Mouse (Mus musculus): Measurements from ENCODE around the gene Melk. TPM values are rescaled to one million over a fixed set of nuclear protein-coding genes. Genes with fewer than 3 reads are reported as not detected.

The Melk gene
- polyA plus RNA-seq, 1 experiment from 2014 or later, result 28.0 TPM

DNA sequence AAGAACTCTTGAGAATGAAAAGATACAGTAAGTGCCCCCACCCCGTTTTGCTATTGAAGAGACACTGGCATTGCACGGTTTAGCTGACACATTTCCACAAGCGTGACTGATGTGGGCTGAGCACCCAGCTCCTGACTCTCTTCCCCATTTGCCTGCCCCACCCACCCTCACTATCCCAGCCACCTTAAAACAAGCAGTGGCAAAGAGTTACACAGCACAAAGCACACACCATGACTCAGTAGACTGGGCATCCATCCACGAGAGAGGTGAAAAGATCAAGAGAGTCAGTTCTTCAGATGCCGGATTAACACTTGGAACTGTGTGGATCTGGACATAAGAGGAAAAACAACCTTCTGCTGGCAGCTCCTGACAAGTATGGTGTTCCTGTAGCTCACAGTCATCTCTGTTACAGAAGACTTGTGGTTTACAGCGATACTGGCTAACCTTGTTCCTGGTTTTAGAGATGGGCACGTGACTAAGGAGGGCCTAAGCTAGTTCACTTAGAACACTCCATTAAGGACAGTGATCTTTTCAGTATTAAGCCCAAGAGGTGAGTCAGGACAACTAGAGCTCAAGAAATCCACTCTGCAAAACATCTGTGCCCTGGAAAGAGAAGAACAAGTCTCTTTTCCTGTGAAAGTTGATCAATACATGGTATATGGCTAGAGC, 18.9 kb upstream of the Melk start:
- ATAC-seq, result no peak
- Histone ChIP-seq H3K4me3 (no peak overlapping the region), H3K4me2 (no peak overlapping the region), H3K9me3 (replicated peaks) (no peaks in the 10 kb centered on the region), H3K27me3 (replicated peaks) (no peaks in the 10 kb centered on the region), H3K9ac (no peak overlapping the region), H3K36me3 (no peaks in the 10 kb centered on the region), H3K4me1 (no peaks in the 10 kb centered on the region), H3K27ac (no peak overlapping the region)
- WGBS (ENCODE audit: insufficient replicate concordance), result 63% methylated on average over 7 of the region's 7 CpGs

DNA sequence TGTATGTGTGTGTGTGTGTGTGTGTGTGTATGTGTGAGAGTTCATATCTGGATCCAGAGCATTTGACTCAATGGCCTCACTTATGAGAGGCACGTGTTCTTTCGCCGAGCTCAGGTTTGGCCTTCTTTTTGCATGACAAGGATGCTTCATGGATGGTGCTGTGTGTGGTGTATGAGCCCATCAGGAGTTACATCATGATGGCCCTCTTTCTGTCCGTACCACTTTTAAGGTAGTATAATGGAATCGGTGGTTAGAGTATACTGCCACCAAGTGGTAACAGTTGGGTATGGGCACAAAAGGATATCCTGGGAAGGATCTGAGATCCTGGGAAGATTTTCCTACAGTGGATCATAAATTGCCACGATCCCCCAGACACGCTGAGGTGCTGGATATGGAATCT, 8.1 kb upstream of the Melk start:
- Histone ChIP-seq H3K9me3 (replicated peaks) (no peaks in the 10 kb centered on the region), H3K4me2 (no peak overlapping the region), H3K27me3 (replicated peaks) (no peaks in the 10 kb centered on the region), H3K4me3 (no peak overlapping the region), H3K4me1 (no peaks in the 10 kb centered on the region), H3K27ac (no peak overlapping the region), H3K9ac (no peak overlapping the region), H3K36me3 (no peaks in the 10 kb centered on the region)
- no peak; the same call in 1 of the 2 replicates for ATAC-seq
- 14% methylated on average over 7 of the region's 7 CpGs for WGBS (ENCODE audit: insufficient replicate concordance)

DNA sequence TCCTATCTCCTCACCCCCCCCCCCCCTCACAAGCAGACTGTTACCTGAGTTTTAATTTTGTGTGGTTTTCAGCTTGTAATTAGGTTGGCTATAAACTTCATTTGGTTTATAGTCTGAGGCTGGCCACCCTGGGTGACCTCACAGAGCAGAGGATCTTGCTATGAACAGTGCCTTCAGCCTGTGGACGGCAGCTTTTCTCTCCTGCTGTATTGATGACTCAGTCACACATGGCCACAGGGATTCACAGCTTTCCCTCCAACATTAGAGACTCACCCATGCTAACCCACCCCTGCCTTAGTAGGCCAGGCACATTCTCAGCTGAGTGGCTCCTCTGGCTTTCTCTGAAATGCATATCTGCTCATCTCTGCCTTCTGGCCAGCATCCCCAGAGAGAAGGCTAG, 4.8 kb upstream of the Melk start:
- Histone ChIP-seq H3K4me1 (no peaks in the 10 kb centered on the region), H3K4me2 (no peak overlapping the region), H3K27me3 (replicated peaks) (no peaks in the 10 kb centered on the region), H3K9ac (no peak overlapping the region), H3K9me3 (replicated peaks) (no peaks in the 10 kb centered on the region), H3K27ac (no peak overlapping the region), H3K36me3 (no peaks in the 10 kb centered on the region), H3K4me3 (no peak overlapping the region)
- ATAC-seq, result no peak
- 52% methylated on average over 1 of the region's 1 CpGs for WGBS (ENCODE audit: insufficient replicate concordance)

DNA sequence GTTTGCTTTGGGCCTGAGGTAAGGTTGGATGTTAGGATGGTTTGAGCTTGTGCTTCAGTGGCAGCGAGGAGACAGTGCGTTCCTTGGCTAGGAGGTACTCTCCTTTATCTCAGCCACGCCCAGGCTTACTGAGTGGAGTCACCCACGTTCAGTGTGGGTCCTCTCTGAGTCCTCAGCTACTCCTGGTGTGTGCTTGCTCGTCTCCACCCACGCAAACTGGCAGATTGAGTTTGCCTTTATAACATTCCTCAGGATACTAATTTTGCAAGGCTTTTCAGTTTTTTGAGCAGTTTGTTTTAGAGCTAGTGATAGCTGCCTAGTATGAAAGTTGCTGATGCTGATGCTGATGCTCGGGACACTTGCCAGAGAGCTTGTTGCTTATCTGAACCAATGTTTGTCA, 5.9 kb downstream of the Melk start:
- Histone ChIP-seq H3K9ac (no peak overlapping the region), H3K4me3 (no peak overlapping the region), H3K27me3 (replicated peaks) (no peaks in the 10 kb centered on the region), H3K27ac (no peak overlapping the region), H3K4me1 (peaks cover 21% of the 10 kb centered on the region), H3K4me2 (no peak overlapping the region), H3K9me3 (replicated peaks) (no peaks in the 10 kb centered on the region), H3K36me3 (peaks cover 65% of the 10 kb centered on the region)
- 63% methylated on average over 7 of the region's 7 CpGs for WGBS (ENCODE audit: insufficient replicate concordance)
- no peak for ATAC-seq

DNA sequence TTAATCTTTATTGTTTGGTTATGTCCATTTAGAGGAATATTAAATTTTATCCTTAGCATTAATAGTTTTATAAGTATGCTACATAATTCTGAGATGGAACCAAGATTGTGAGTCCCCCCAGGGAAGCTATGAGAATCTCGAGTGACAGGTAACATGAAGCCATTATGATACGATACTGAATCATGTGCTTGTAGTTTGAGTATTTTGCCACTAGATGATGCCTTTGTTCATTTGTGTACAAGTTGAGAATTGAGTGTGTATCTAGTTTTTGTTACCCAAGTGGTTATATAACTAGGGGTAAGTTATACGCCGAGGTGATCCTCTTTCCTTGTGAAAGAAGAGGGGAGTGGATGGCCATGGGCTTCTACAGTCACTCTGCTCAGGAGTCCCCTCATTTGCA, 9.8 kb downstream of the Melk start:
- H3K36me3 ChIP-seq, result peaks cover 86% of the 10 kb centered on the region
- H3K4me2 ChIP-seq, result no peak overlapping the region
- H3K27ac ChIP-seq, result no peak overlapping the region
- H3K4me3 ChIP-seq, result no peak overlapping the region
- no peaks in the 10 kb centered on the region for H3K27me3 ChIP-seq (replicated peaks)
- no peaks in the 10 kb centered on the region for H3K9me3 ChIP-seq (replicated peaks)
- no peak for ATAC-seq
- WGBS (ENCODE audit: insufficient replicate concordance), result 84% methylated on average over 4 of the region's 4 CpGs
- no peak overlapping the region for H3K9ac ChIP-seq
- peaks cover 8% of the 10 kb centered on the region for H3K4me1 ChIP-seq

DNA sequence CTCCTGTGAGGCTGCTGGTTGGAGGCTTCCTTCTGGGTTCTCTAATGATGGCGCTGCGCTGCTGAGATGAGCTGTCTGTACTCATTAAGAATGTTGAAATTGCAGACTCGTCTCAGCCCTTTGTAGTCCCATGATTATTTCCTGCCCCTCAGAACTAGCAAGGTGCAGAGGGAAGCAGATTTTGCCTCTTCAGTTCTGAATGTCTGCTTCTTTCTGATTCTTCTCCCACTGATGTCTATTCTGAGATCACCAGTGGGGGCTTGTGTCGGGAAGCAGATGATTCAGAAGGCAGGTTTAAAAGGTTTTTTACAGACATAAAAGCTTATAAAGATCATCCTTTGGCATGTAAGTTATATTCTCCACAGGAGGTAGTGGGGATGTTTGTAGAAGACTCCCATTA, 10.2 kb downstream of the Melk start:
- no peak overlapping the region for H3K27ac ChIP-seq
- 89% methylated on average over 4 of the region's 4 CpGs for WGBS (ENCODE audit: insufficient replicate concordance)
- H3K36me3 ChIP-seq, result peaks cover 82% of the 10 kb centered on the region
- H3K4me3 ChIP-seq, result no peak overlapping the region
- H3K9ac ChIP-seq, result no peak overlapping the region
- peaks cover 8% of the 10 kb centered on the region for H3K4me1 ChIP-seq
- no peaks in the 10 kb centered on the region for H3K27me3 ChIP-seq (replicated peaks)
- H3K9me3 ChIP-seq (replicated peaks), result no peaks in the 10 kb centered on the region
- ATAC-seq, result no peak
- no peak overlapping the region for H3K4me2 ChIP-seq

DNA sequence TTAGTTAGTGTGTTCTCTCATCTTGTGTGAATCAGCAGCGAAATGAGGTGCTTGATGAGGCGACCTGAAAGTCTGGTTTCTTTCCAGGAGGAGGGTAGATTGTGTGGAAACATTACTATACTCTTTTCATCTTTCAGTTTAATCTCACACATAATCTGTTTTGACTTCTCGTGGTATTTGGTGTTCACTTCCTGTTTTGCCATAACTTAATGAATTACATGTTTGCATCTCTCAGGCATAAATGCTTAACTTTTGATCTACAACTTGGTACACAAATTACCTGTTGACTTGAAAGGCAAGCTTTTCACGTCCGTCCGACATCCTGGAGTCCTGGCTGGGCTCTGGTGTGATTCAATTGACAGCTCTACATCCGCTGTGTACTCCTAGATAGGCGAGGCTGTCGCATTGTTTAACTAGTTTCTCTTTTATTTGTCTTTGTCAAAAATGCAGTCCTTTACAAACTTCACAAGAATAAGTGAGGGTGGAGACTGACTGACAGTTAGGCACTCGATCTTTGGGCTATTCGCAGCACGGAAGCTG, 15.7 kb downstream of the Melk start:
- Histone ChIP-seq H3K36me3 (peaks cover 63% of the 10 kb centered on the region), H3K9ac (no peak overlapping the region), H3K27ac (no peak overlapping the region), H3K9me3 (replicated peaks) (no peaks in the 10 kb centered on the region), H3K4me1 (no peaks in the 10 kb centered on the region), H3K27me3 (replicated peaks) (no peaks in the 10 kb centered on the region), H3K4me3 (no peak overlapping the region), H3K4me2 (no peak overlapping the region)
- 72% methylated on average over 12 of the region's 12 CpGs for WGBS (ENCODE audit: insufficient replicate concordance)
- ATAC-seq, result no peak

DNA sequence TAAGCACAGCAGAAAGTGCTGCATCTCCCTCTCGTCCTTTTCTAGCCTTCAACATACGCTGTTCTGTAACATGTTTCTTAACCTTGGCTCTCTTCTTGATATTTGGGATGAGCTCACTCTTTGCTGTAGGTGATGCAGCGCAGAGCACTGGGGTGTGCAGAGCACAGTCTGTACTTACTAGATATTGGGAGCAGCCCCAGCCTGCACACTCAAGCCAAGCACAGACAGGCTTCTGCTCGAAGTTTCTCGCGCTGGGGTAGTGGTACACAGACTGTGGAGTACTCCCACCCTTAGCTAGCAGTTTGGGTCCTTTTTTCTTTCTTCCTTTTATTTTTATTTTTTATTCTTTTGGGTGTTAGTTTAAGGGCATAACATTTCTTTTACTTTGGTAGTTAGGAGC, 19.8 kb downstream of the Melk start:
- Histone ChIP-seq H3K4me2 (no peak overlapping the region), H3K9ac (no peak overlapping the region), H3K4me3 (no peak overlapping the region), H3K9me3 (replicated peaks) (no peaks in the 10 kb centered on the region), H3K27me3 (replicated peaks) (no peaks in the 10 kb centered on the region), H3K36me3 (peaks cover 51% of the 10 kb centered on the region), H3K27ac (no peak overlapping the region), H3K4me1 (no peaks in the 10 kb centered on the region)
- ATAC-seq, result no peak
- WGBS (ENCODE audit: insufficient replicate concordance), result 86% methylated on average over 6 of the region's 6 CpGs

DNA sequence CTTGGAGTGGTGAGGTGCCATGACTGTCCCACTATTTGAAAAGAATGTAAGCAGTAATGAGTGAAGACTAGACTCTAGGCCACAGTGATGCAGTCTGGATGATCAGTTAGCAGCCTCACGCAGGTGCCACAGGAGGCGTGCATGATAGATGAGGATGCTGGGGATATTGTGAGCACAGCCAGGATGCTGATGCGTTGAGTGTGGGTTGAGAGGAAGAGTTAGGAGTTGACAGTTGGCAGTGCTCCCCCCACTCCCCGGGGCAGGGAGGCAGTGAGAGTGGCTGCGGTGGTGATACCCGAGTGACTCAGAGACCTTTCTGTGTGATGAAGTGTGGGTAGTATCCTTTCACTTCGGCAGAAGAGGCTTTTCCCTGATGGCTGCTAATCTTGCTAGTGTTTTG, 21.4 kb downstream of the Melk start:
- Histone ChIP-seq H3K27me3 (replicated peaks) (no peaks in the 10 kb centered on the region), H3K9ac (no peak overlapping the region), H3K36me3 (peaks cover 67% of the 10 kb centered on the region), H3K9me3 (replicated peaks) (no peaks in the 10 kb centered on the region), H3K27ac (no peak overlapping the region), H3K4me3 (no peak overlapping the region), H3K4me2 (no peak overlapping the region), H3K4me1 (no peaks in the 10 kb centered on the region)
- ATAC-seq, result no peak
- 82% methylated on average over 7 of the region's 7 CpGs for WGBS (ENCODE audit: insufficient replicate concordance)

DNA sequence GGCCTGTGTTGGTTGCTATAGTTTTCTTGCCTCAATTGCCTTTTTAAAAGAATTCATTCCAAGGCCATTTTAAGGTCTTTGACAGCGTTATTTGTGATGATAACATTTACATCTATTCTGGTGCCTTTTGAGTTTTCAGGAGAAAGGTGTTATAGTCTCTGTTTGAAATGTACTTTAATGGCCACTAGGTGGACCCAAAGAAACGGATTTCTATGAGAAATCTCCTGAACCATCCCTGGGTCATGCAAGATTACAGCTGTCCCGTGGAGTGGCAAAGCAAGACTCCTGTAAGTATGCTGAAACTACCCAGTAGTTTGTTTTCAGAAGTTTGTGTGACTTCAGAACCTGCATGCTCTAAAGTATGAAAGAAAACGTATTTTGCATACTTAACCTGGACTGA, 24.8 kb downstream of the Melk start:
- Histone ChIP-seq H3K4me1 (peaks cover 6% of the 10 kb centered on the region), H3K36me3 (peaks cover 69% of the 10 kb centered on the region), H3K27me3 (replicated peaks) (no peaks in the 10 kb centered on the region), H3K27ac (no peak overlapping the region), H3K9ac (no peak overlapping the region), H3K4me2 (no peak overlapping the region), H3K4me3 (no peak overlapping the region), H3K9me3 (replicated peaks) (no peaks in the 10 kb centered on the region)
- 50% methylated on average over 4 of the region's 4 CpGs for WGBS (ENCODE audit: insufficient replicate concordance)
- no peak for ATAC-seq

DNA sequence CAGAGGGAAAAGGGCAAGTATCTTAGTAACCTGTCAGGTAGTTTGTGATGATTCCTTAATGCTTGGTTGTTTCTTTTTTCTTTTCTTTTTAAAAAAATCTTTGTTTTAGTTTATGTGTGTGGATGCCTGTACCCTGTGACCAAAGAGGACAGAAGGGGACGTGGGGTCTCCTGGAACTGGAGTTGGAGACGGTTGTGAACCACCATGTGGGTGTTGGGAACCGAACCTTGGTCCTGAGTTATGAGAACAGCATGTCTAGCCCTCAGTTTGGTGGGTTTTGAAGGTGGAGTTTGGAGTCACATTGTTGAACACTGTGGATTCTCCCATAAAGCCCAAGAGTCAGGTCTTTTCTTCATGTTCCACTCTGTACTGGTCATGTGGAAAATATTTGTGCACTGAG, 26.0 kb downstream of the Melk start:
- no peak overlapping the region for H3K9ac ChIP-seq
- peaks cover 62% of the 10 kb centered on the region for H3K36me3 ChIP-seq
- no peak for ATAC-seq
- H3K9me3 ChIP-seq (replicated peaks), result no peaks in the 10 kb centered on the region
- H3K4me1 ChIP-seq, result peaks cover 6% of the 10 kb centered on the region
- 77% methylated on average over 3 of the region's 3 CpGs for WGBS (ENCODE audit: insufficient replicate concordance)
- no peak overlapping the region for H3K4me3 ChIP-seq
- H3K27ac ChIP-seq, result no peak overlapping the region
- H3K4me2 ChIP-seq, result no peak overlapping the region
- no peaks in the 10 kb centered on the region for H3K27me3 ChIP-seq (replicated peaks)

DNA sequence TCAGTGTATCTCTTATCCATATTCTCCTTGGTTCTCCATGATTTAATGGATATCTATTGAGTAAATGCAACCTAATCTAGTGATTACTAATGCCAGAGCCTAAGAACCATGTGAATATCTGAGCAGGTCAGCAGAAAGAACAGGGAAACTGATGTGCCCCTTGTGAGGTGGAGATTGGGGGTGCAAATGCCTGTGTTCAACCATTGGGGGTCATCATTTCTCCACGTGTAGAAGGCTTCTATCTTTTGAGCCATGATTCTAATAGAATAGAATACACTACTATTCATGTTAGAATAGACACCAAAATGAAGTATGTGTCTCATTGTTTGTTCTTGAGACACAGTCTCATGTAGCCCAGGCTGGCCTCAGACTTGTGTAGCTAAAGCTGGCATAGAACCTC, 27.3 kb downstream of the Melk start:
- 42% methylated on average over 1 of the region's 1 CpGs for WGBS (ENCODE audit: insufficient replicate concordance)
- H3K4me2 ChIP-seq, result no peak overlapping the region
- H3K27me3 ChIP-seq (replicated peaks), result no peaks in the 10 kb centered on the region
- peaks cover 66% of the 10 kb centered on the region for H3K36me3 ChIP-seq
- H3K4me3 ChIP-seq, result no peak overlapping the region
- no peak overlapping the region for H3K27ac ChIP-seq
- H3K9ac ChIP-seq, result no peak overlapping the region
- ATAC-seq, result no peak
- peaks cover 6% of the 10 kb centered on the region for H3K4me1 ChIP-seq
- no peaks in the 10 kb centered on the region for H3K9me3 ChIP-seq (replicated peaks)

DNA sequence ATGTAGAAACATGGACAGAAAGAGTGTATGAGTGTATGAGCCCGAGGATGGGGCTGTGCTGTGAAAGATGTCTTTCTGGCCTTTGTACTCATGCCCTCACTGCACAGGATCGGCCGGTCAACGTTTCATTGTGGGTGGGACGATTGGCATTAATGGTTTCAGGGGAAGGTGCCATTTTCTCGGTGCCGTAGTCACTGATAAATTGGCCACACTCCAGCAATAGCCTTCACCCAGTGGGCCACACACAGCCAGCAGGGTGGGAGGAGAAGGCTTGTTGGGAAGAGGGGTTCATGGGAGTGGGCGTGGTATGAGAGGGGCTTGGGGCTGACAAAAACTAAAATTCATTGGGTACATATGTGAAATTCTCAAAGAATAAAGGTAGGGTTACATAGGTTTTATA, 34.3 kb downstream of the Melk start:
- no peak for ATAC-seq
- H3K27ac ChIP-seq, result no peak overlapping the region
- WGBS (ENCODE audit: insufficient replicate concordance), result 90% methylated on average over 8 of the region's 8 CpGs
- H3K27me3 ChIP-seq (replicated peaks), result no peaks in the 10 kb centered on the region
- H3K4me1 ChIP-seq, result no peaks in the 10 kb centered on the region
- H3K36me3 ChIP-seq, result peaks cover 46% of the 10 kb centered on the region
- no peak overlapping the region for H3K4me2 ChIP-seq
- H3K9me3 ChIP-seq (replicated peaks), result no peaks in the 10 kb centered on the region
- H3K4me3 ChIP-seq, result no peak overlapping the region
- no peak overlapping the region for H3K9ac ChIP-seq
